Mouse (Mus musculus) CD8-positive naive resting alpha-beta T cell, adult 57 days (primary cell): ENCODE measurements around the gene Ascl2. TPM values are rescaled to one million over a fixed set of nuclear protein-coding genes. Genes with fewer than 3 reads are reported as not detected.

Source experiments
- total RNA-seq: library from RNA; stranded (reverse); gene quantifications from one replicate; pipeline ENCODE4 v1.2.4, GENCODE M21; 2023

The Ascl2 gene
- total RNA-seq: not detected

GRCm38 (mm10) chr7:142968809-142969511 is at the start of gene Ascl2:
Gene Ascl2 (minus strand): TSS chr7:142969264.

GRCm38 (mm10) chr7:143004727-143005343 is 35.8 kb upstream of the Ascl2 start, which contains the start of gene Tspan32:
Gene Tspan32 (plus strand): TSS chr7:143005046.

GRCm38 (mm10) chr7:142931028-142931427 is 38.0 kb downstream of the Ascl2 start, which contains the start of gene Th:
Gene Th (minus strand): TSS chr7:142931128.

Other genes starting within 250 kb of the Ascl2 start
- gene Ins2, start 225.9 kb downstream of the Ascl2 start, total RNA-seq: not detected
- not detected for gene Th, start 38.1 kb downstream of the Ascl2 start, total RNA-seq
- 69.8 TPM for gene Tspan32, start 35.8 kb upstream of the Ascl2 start, total RNA-seq
- gene Cd81, start 83.5 kb upstream of the Ascl2 start, total RNA-seq: 21.9 TPM
- 13.5 TPM for gene Tssc4, start 100.0 kb upstream of the Ascl2 start, total RNA-seq
- 0.28 TPM for gene Trpm5, start 125.4 kb upstream of the Ascl2 start, total RNA-seq
- not detected for gene Kcnq1, start 137.1 kb upstream of the Ascl2 start, total RNA-seq